Mouse (Mus musculus) CH12.LX (cell line): Measurements from ENCODE around the gene Antxrl.

Source experiments
- BHLHE40 ChIP-seq: IDR thresholded peaks from 2 replicates; pipeline ENCODE4 v1.6.1; 2011; ENCODE audit warnings: mild to moderate bottlenecking, low read depth, low read length, improper control_type of control experiment
- CTCF ChIP-seq, 2 experiments: IDR thresholded peaks in 1 of 2; conservative IDR thresholded peaks in 1 of 2; 2 replicates each; pipeline ENCODE4 v1.5.1; 2011 to 2012; ENCODE audit warnings: low read depth in 2 of 2, low read length in 2 of 2, improper control_type of control experiment in 1 of 2, inconsistent platforms in 1 of 2, mild to moderate bottlenecking in 1 of 2, moderate library complexity in 1 of 2
- ELF1 ChIP-seq: IDR thresholded peaks from 2 replicates; pipeline ENCODE4 v1.6.1; 2014; ENCODE audit warnings: low read depth, mild to moderate bottlenecking, inconsistent platforms, low read length, improper control_type of control experiment
- MAZ ChIP-seq: IDR thresholded peaks from 2 replicates; pipeline ENCODE4 v1.6.1; 2012; ENCODE audit warnings: low read depth, mild to moderate bottlenecking, inconsistent platforms, low read length, improper control_type of control experiment, moderate library complexity
- MEF2A ChIP-seq: IDR thresholded peaks from 2 replicates; pipeline ENCODE4 v1.6.1; 2014; ENCODE audit warnings: low read depth, mild to moderate bottlenecking, inconsistent platforms, low read length, improper control_type of control experiment, borderline replicate concordance
- MXI1 ChIP-seq: IDR thresholded peaks from 2 replicates; pipeline ENCODE4 v1.6.1; 2011; ENCODE audit warnings: mild to moderate bottlenecking, low read depth, low read length, improper control_type of control experiment

- no peak for TF ChIP-seq MEF2A
- no peak for TF ChIP-seq CTCF (conservative IDR thresholded peaks at IDR 0.05 in 1 of 2, IDR thresholded peaks at IDR 0.05 in 1 of 2; ENCODE audit: low read depth in 2 of 2, low read length in 2 of 2)
- no peak for TF ChIP-seq ELF1
- no peak for TF ChIP-seq MAZ
- no peak for TF ChIP-seq MXI1
- TF ChIP-seq BHLHE40 = no peak
Measured at GRCm38 (mm10) chr14:34078293-34078692, 25.8 kb downstream of the Antxrl start.
